Mouse (Mus musculus): Measurements from ENCODE around the gene Cd180. TPM values are rescaled to one million over a fixed set of nuclear protein-coding genes. Genes with fewer than 3 reads are reported as not detected.
"Not testable (repeated sequence)": the region's sequence is repeated elsewhere in the genome, so short reads cannot be mapped to it uniquely, and the experiment has no call there.

The Cd180 gene
- polyA plus RNA-seq, 1 experiment, result not detected

DNA sequence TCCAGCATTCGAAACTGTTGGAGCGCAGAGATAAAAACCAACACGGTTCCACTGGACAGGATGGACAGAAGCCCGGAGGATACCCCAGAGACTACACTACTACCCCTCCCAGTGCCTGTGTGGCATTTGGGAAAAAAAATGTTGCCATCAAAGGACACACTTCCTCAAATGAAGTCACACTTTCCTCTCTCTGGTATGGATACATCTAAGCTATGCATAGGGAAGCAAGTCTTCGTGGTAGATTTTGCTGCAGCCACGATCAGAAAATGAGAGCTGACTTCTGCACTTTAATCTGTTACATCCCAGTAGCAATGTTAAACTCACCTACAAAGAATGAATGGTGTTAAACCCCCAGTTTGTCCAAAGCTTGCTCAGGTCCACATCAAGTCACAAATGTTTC, 24.4 kb upstream of the Cd180 start:
- H3K4me1 ChIP-seq (ENCODE audit: control insufficient read depth, insufficient read depth, low read length), result 0 out of 2 replicates have a peak, but pooled peaks cover 3% of the 10 kb centered on the region
- TF ChIP-seq CTCF (IDR thresholded peaks at IDR 0.05; ENCODE audit: insufficient read depth, low read depth, low read length), result no peak
- TF ChIP-seq POLR2A (IDR thresholded peaks at IDR 0.05; ENCODE audit: insufficient read depth, low read depth, low read length), result no peak
- H3K4me3 ChIP-seq (ENCODE audit: insufficient read depth, low read depth, low read length), result no peak overlapping the region
- no peak overlapping the region for H3K27ac ChIP-seq (ENCODE audit: insufficient read depth, low read depth, low read length)
- 91% methylated on average over 6 of the region's 6 CpGs for WGBS

DNA sequence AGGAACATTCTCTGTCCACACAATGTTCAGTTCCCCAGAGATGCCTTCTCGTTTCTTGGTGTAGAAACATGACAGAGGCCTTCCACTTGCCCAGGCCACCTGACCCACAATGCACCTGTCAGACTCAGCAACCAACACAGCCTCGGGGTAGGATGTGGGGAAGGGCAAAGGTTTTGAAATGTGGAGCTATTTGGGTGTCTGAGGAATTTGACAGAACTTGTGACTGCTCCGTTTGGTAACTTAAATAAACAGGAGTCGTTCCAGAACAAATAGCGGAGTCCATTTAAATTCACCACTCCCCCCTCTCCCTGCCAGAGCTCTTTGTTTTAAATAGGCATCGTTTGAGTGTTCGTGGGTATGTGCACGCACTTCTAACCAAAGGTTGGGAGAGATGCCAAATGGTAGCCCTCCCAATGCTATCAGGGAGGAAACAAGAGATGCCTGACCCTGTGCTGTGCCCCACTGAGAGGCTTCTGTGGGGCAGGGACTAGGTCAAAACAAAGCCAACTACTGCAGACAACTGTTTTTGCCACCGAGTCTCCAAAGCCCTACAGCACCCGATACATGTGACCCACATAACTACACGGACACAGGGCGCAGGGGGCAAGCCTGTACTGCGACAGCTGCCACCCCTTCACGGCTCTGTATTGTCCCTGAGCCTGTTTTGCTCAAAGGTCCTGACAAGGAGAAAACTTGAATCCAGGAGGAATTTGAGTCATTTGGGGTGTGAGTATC, 23.7 kb upstream of the Cd180 start:
- WGBS, result 51% methylated on average over 14 of the region's 14 CpGs
- TF ChIP-seq POLR2A (IDR thresholded peaks at IDR 0.05; ENCODE audit: insufficient read depth, low read depth, low read length) (no peak), CTCF (IDR thresholded peaks at IDR 0.05; ENCODE audit: insufficient read depth, low read depth, low read length) (no peak)
- no peak overlapping the region for H3K27ac ChIP-seq (ENCODE audit: insufficient read depth, low read depth, low read length)
- H3K4me1 ChIP-seq (ENCODE audit: control insufficient read depth, insufficient read depth, low read length), result 0 out of 2 replicates have a peak, but pooled peaks cover 3% of the 10 kb centered on the region
- H3K4me3 ChIP-seq (ENCODE audit: insufficient read depth, low read depth, low read length), result no peak overlapping the region

DNA sequence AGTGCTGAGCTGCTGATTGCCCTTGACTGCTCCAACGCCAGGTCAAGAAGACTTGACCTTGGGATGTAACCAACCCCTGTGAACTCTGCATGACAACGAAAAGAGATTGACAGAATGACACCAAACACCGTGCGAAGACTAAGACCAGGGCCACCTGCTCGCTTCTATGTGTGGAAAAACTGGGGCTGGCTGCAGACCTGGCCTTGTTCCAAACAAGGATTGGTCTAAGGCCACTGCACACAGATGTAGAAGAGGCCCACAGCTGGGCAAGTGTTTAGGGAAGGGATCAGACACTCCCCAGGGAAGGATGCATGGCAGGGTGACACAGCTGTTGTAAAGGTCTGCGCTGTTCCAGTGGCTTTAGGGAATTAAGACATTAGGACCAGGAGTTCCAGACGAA, 22.9 kb upstream of the Cd180 start:
- no peak overlapping the region for H3K27ac ChIP-seq (ENCODE audit: insufficient read depth, low read depth, low read length)
- 89% methylated on average over 7 of the region's 7 CpGs for WGBS
- no peak overlapping the region for H3K4me3 ChIP-seq (ENCODE audit: insufficient read depth, low read depth, low read length)
- no peak for TF ChIP-seq CTCF (IDR thresholded peaks at IDR 0.05; ENCODE audit: insufficient read depth, low read depth, low read length)
- no peak for TF ChIP-seq POLR2A (IDR thresholded peaks at IDR 0.05; ENCODE audit: insufficient read depth, low read depth, low read length)
- 0 out of 2 replicates have a peak, but pooled peaks cover 3% of the 10 kb centered on the region for H3K4me1 ChIP-seq (ENCODE audit: control insufficient read depth, insufficient read depth, low read length)

DNA sequence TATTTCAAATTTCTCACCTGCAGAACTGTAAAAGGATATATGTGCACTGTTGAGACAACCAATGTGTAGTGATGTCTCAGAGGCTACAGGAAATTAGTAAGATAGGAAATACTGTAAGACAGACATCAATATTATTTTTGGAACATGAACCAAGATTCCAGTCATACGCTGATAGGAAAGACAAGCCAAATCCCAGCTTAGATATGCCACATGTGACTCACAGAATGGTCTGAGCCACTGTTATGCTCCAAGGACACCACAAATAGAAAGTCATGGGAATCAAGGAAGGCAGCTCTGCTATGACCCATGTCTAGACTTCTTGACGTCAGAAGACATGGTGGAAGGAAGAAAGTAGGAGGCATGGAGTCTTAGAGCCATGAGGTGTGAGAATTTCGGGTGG, 19.3 kb upstream of the Cd180 start:
- Histone ChIP-seq H3K4me3 (ENCODE audit: insufficient read depth, low read depth, low read length) (no peak overlapping the region), H3K27ac (ENCODE audit: insufficient read depth, low read depth, low read length) (no peak overlapping the region), H3K4me1 (ENCODE audit: control insufficient read depth, insufficient read depth, low read length) (no peaks in the 10 kb centered on the region)
- TF ChIP-seq CTCF (IDR thresholded peaks at IDR 0.05; ENCODE audit: insufficient read depth, low read depth, low read length) (no peak), POLR2A (IDR thresholded peaks at IDR 0.05; ENCODE audit: insufficient read depth, low read depth, low read length) (no peak)
- 94% methylated on average over 3 of the region's 3 CpGs for WGBS

DNA sequence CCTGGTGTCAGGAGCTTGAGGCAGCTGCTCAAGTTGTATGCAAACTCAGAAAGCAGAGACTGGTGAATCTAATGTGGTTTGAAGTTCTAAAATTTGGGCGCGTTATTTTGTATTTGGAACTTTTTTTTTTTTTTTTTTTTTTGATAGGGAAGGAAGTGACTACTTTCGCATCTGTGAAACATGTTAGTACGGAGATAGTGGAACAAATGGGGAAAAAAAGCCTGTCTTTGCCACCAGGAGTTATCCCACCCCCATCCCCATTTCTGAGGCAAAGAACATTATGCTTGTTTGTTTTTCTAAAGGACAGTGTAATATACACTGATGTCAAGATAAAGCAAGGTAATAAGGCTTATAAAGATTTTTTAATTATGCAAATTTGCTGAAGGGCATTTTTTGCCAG, 15.8 kb upstream of the Cd180 start:
- not testable (repeated sequence) for H3K4me3 ChIP-seq (ENCODE audit: insufficient read depth, low read depth, low read length); H3K4me1 ChIP-seq (ENCODE audit: control insufficient read depth, insufficient read depth, low read length); H3K27ac ChIP-seq (ENCODE audit: insufficient read depth, low read depth, low read length)
- WGBS, result 82% methylated on average over 4 of the region's 4 CpGs

DNA sequence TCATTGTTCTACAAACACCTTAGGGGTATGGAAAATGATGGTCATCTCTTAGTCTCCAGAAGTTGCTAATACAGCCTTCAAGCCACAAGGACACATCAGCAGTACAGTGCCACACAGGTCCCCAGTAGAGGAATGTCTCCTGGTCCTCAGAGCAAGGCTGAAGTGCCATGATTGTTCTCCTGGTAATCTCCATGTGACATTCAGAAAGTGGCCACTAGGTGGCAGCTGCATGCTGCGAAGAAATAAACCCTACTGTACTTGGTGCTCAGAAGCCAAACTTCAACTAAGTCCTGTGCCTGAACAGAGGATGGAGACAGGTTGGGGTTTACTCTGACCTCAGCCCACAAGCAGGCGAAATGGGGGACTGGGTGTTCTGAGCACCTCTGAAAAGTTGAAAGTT, 14.9 kb upstream of the Cd180 start:
- no peak overlapping the region for H3K27ac ChIP-seq (ENCODE audit: insufficient read depth, low read depth, low read length)
- no peak overlapping the region for H3K4me3 ChIP-seq (ENCODE audit: insufficient read depth, low read depth, low read length)
- WGBS, result 5% methylated on average over 2 of the region's 2 CpGs
- TF ChIP-seq CTCF (IDR thresholded peaks at IDR 0.05; ENCODE audit: insufficient read depth, low read depth, low read length) (no peak), POLR2A (IDR thresholded peaks at IDR 0.05; ENCODE audit: insufficient read depth, low read depth, low read length) (no peak)
- H3K4me1 ChIP-seq (ENCODE audit: control insufficient read depth, insufficient read depth, low read length), result no peaks in the 10 kb centered on the region

DNA sequence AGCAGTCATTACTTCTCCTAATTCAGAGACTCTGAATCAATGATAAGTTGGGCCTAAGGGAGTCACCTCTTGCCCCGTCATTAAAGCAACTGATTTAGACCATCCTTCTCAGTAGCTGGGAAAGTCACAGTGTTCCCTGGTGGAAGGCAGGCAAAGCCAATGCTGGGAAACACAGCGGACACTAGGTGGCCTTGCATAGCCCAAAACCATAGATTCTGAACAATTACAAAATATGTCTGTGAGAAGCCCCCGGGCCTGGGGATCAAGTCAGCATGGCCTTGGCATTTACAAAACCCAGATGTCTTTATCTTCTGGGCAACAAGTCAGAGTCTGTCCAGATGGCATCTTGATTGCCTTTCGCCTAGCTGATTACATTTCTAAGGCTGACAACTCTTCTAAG, 8.5 kb upstream of the Cd180 start:
- Histone ChIP-seq H3K4me1 (ENCODE audit: control insufficient read depth, insufficient read depth, low read length) (no peaks in the 10 kb centered on the region), H3K27ac (ENCODE audit: insufficient read depth, low read depth, low read length) (no peak overlapping the region), H3K4me3 (ENCODE audit: insufficient read depth, low read depth, low read length) (no peak overlapping the region)
- 80% methylated on average over 4 of the region's 4 CpGs for WGBS
- TF ChIP-seq POLR2A (IDR thresholded peaks at IDR 0.05; ENCODE audit: insufficient read depth, low read depth, low read length), result no peak
- TF ChIP-seq CTCF (IDR thresholded peaks at IDR 0.05; ENCODE audit: insufficient read depth, low read depth, low read length), result no peak

DNA sequence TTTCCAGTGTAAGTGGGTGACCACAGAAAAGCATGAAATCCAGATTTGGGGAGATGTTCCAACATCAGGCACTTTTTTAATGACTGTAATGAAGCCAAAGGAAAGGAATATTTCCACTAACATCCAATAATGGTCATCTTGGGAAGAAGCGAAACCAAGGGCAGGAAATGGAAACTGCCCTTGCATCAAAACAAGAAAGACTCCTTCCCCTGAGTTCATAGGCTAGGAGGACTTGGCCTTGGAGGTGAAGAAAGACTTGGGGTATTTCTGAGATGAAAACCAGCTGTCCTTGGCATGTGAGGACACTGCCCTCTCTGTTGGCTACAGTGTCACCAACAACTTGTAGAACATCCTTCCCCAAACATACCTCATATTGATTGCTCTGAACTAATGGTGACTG, 5.2 kb upstream of the Cd180 start:
- Histone ChIP-seq H3K4me1 (ENCODE audit: control insufficient read depth, insufficient read depth, low read length) (no peaks in the 10 kb centered on the region), H3K27ac (ENCODE audit: insufficient read depth, low read depth, low read length) (no peak overlapping the region), H3K4me3 (ENCODE audit: insufficient read depth, low read depth, low read length) (no peak overlapping the region)
- 91% methylated on average over 1 of the region's 1 CpGs for WGBS
- TF ChIP-seq POLR2A (IDR thresholded peaks at IDR 0.05; ENCODE audit: insufficient read depth, low read depth, low read length) (no peak), CTCF (IDR thresholded peaks at IDR 0.05; ENCODE audit: insufficient read depth, low read depth, low read length) (no peak)

DNA sequence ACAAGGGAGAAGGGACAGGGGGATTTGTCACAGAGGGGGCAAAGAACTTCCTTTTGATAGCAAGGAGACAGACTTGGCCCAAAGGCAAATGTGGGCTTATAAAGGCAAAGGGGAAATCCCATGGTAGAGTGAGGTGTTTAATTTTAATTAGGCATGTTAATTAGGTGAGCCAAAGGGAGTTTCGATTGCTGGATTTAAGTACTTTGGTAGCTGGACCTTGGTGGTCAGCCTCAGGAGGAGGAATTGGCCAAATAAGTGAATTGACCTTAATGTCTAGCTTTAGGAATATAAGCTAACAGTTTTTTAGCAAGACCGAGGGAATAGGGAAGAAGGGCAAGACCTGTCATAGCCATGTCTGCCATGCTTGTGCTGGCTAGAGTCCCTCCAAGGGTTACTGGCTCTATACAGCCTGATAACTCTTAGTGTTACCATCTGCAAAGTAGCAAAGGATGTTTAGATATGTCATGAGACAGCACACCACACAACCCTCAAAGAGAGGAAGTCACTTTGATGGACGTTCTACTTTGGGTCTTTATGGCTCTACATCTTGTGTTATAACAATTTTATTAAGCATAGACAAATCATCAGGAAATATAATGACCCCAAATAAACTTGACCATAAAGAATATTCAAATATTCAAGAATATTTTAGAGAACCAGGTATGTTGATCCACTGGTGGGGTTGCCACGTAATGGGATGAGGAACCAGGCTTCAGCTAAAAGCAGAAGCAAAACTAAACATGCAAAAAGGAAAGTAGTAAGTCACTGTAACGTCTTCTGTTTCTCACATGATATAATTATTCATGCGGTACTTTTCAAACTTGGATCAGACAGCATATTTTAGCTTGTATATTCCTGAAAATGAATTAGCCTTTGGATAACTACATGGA, 3.9 kb upstream of the Cd180 start:
- 90% methylated on average over 6 of the region's 6 CpGs for WGBS
- Histone ChIP-seq H3K27ac (ENCODE audit: insufficient read depth, low read depth, low read length) (no peak overlapping the region), H3K4me1 (ENCODE audit: control insufficient read depth, insufficient read depth, low read length) (no peaks in the 10 kb centered on the region), H3K4me3 (ENCODE audit: insufficient read depth, low read depth, low read length) (no peak overlapping the region)
- TF ChIP-seq CTCF (IDR thresholded peaks at IDR 0.05; ENCODE audit: insufficient read depth, low read depth, low read length) (no peak), POLR2A (IDR thresholded peaks at IDR 0.05; ENCODE audit: insufficient read depth, low read depth, low read length) (no peak)
